Mouse (Mus musculus): ENCODE results near the gene Sema3g. TPM values are rescaled to one million over a fixed set of nuclear protein-coding genes. Genes with fewer than 3 reads are reported as not detected.
A peak's percentile ranks its signal among the peaks of the same experiment; 100 is the strongest.

The Sema3g gene
- polyA plus RNA-seq, 1 experiment from 2014 or later = not detected

DNA sequence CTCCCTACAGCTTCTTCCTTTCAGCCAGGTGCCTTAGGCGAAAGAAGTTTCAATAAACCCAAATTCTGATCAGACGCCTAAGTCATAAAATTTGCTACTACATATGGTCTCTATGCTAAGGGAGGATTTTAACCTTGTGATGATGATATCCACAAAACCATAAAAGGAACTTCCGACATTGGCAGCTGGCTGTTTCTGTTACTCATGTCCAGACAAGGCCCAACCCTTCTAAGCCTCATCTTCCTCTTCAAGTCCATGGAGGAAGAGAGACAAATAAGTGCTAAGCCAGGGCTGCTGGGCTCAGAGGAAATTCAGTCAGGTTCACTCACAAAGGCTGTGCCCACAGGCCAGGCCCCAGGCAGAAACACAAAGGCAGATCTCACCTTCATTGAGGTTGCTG is 28.3 kb upstream of the Sema3g start:
- WGBS = 90% methylated on average over 3 of the region's 3 CpGs
- Histone ChIP-seq H3K36me3 (ENCODE audit: control insufficient read depth, insufficient read depth, low read length) (peaks cover 75% of the 10 kb centered on the region), H3K4me2 (no peak overlapping the region), H3K4me3 (ENCODE audit: low read depth, low read length) (no peak overlapping the region), H3K9ac (ENCODE audit: low read depth, low read length) (no peak overlapping the region), H3K27me3 (replicated peaks; ENCODE audit: control insufficient read depth, insufficient read depth, low read length) (no peaks in the 10 kb centered on the region), H3K4me1 (replicated peaks; ENCODE audit: control insufficient read depth, insufficient read depth, low read length) (no peaks in the 10 kb centered on the region; the same call in 1 of the 2 replicates), H3K9me3 (ENCODE audit: control insufficient read depth, low read length) (no peaks in the 10 kb centered on the region), H3K27ac (ENCODE audit: low read depth, low read length) (no peak overlapping the region; the same call in 1 of the 2 replicates)
- DNase-seq (ENCODE audit: low spot score) (no peak), ATAC-seq (replicated peaks; ENCODE audit: low FRiP score) (no peak)

GRCm38 (mm10) chr14:31191936-31192335 is 25.7 kb upstream of the Sema3g start:
- Histone ChIP-seq H3K36me3 (ENCODE audit: control insufficient read depth, insufficient read depth, low read length) (peaks cover 61% of the 10 kb centered on the region), H3K4me3 (ENCODE audit: low read depth, low read length) (no peak overlapping the region), H3K9me3 (ENCODE audit: control insufficient read depth, low read length) (no peaks in the 10 kb centered on the region), H3K4me1 (replicated peaks; ENCODE audit: control insufficient read depth, insufficient read depth, low read length) (peaks cover 7% of the 10 kb centered on the region; the same call in 1 of the 2 replicates), H3K27me3 (replicated peaks; ENCODE audit: control insufficient read depth, insufficient read depth, low read length) (no peaks in the 10 kb centered on the region), H3K4me2 (no peak overlapping the region), H3K27ac (ENCODE audit: low read depth, low read length) (no peak overlapping the region), H3K9ac (ENCODE audit: low read depth, low read length) (no peak overlapping the region)
- DNase-seq (ENCODE audit: low spot score) (no peak), ATAC-seq (replicated peaks; ENCODE audit: low FRiP score) (no peak)
- 83% methylated on average over 2 of the region's 2 CpGs for WGBS

DNA sequence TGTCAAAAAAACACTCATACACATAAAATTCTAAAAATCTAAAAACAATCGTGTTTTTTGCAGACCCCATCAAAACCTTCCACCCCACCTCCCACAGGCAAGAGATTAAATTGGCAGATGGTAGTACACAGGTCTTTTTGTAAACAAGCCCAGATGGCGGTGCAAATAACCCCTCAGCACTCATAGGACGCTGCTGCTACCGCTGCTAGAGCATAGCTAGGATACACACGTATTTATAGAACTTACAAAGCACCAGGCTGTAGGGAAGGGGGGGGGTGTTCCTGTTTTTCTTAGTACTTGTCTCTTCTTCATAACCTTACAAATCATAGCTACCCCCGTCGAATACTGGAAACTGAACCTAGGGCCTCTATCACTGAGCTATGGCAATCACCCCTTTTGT is 23.9 kb upstream of the Sema3g start:
- no peak for ATAC-seq (replicated peaks; ENCODE audit: low FRiP score)
- peaks cover 7% of the 10 kb centered on the region for H3K4me1 ChIP-seq (replicated peaks; ENCODE audit: control insufficient read depth, insufficient read depth, low read length)

DNA sequence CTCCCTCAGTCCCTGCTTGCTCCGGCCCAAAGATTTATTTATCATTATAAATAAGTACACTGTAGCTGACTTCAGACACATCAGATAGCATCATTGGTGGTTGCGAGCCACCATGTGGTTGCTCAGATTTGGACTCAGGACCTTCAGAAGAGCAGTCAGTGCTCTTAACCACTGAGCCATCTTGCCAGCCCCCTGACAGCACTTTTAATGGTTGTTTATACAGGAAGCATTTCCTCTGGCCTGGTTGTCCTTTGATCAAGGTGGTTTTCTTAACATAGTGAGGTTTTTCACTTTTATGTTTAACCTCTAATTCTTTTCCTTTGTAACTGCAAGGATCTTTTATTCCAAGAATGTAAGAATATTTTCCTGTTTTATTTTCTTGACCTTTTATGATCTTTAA is 23.2 kb upstream of the Sema3g start:
- WGBS = 78% methylated on average over 2 of the region's 2 CpGs
- H3K4me1 ChIP-seq (replicated peaks; ENCODE audit: control insufficient read depth, insufficient read depth, low read length) = peaks cover 7% of the 10 kb centered on the region
- no peak overlapping the region for H3K4me3 ChIP-seq (ENCODE audit: low read depth, low read length)
- no peaks in the 10 kb centered on the region for H3K9me3 ChIP-seq (ENCODE audit: control insufficient read depth, low read length)
- H3K36me3 ChIP-seq (ENCODE audit: control insufficient read depth, insufficient read depth, low read length) = peaks cover 45% of the 10 kb centered on the region
- DNase-seq (ENCODE audit: low spot score) (no peak), ATAC-seq (replicated peaks; ENCODE audit: low FRiP score) (no peak)
- H3K4me2 ChIP-seq = no peak overlapping the region
- no peak overlapping the region for H3K27ac ChIP-seq (ENCODE audit: low read depth, low read length)
- no peak overlapping the region for H3K9ac ChIP-seq (ENCODE audit: low read depth, low read length)
- no peaks in the 10 kb centered on the region for H3K27me3 ChIP-seq (replicated peaks; ENCODE audit: control insufficient read depth, insufficient read depth, low read length)

More for the DNA sequence above, 23.9 kb upstream of the Sema3g start:
- peaks cover 47% of the 10 kb centered on the region for H3K36me3 ChIP-seq (ENCODE audit: control insufficient read depth, insufficient read depth, low read length)
- 85% methylated on average over 7 of the region's 7 CpGs for WGBS
- H3K27ac ChIP-seq (ENCODE audit: low read depth, low read length) = no peak overlapping the region
- H3K9me3 ChIP-seq (ENCODE audit: control insufficient read depth, low read length) = no peaks in the 10 kb centered on the region
- H3K27me3 ChIP-seq (replicated peaks; ENCODE audit: control insufficient read depth, insufficient read depth, low read length) = no peaks in the 10 kb centered on the region
- no peak overlapping the region for H3K4me2 ChIP-seq
- no peak overlapping the region for H3K9ac ChIP-seq (ENCODE audit: low read depth, low read length)
- DNase-seq (ENCODE audit: low spot score) = no peak
- H3K4me3 ChIP-seq (ENCODE audit: low read depth, low read length) = no peak overlapping the region

- no peaks in the 10 kb centered on the region for H3K9me3 ChIP-seq (ENCODE audit: control insufficient read depth, low read length)
- no peak for DNase-seq (ENCODE audit: low spot score)
- no peak for ATAC-seq (replicated peaks; ENCODE audit: low FRiP score)
- no peaks in the 10 kb centered on the region for H3K27me3 ChIP-seq (replicated peaks; ENCODE audit: control insufficient read depth, insufficient read depth, low read length)
- H3K27ac ChIP-seq (ENCODE audit: low read depth, low read length) = peak overlapping the region; percentile 45; the same call in 1 of the 2 replicates
- WGBS = 61% methylated on average over 14 of the region's 14 CpGs
- no peak overlapping the region for H3K4me3 ChIP-seq (ENCODE audit: low read depth, low read length)
- H3K4me2 ChIP-seq = no peak overlapping the region
- peaks cover 41% of the 10 kb centered on the region for H3K36me3 ChIP-seq (ENCODE audit: control insufficient read depth, insufficient read depth, low read length)
- peaks cover 7% of the 10 kb centered on the region for H3K4me1 ChIP-seq (replicated peaks; ENCODE audit: control insufficient read depth, insufficient read depth, low read length)
- H3K9ac ChIP-seq (ENCODE audit: low read depth, low read length) = no peak overlapping the region
Observed at GRCm38 (mm10) chr14:31194891-31195513, 22.7 kb upstream of the Sema3g start.

- 89% methylated on average over 4 of the region's 4 CpGs for whole genome bisulfite sequencing
- no peak for DNase-seq (ENCODE audit: low spot score)
- Histone ChIP-seq H3K9ac (ENCODE audit: low read depth, low read length) (no peak overlapping the region), H3K4me2 (no peak overlapping the region), H3K4me3 (ENCODE audit: low read depth, low read length) (no peak overlapping the region), H3K27me3 (replicated peaks; ENCODE audit: control insufficient read depth, insufficient read depth, low read length) (no peaks in the 10 kb centered on the region), H3K9me3 (ENCODE audit: control insufficient read depth, low read length) (no peaks in the 10 kb centered on the region), H3K4me1 (replicated peaks; ENCODE audit: control insufficient read depth, insufficient read depth, low read length) (peaks cover 7% of the 10 kb centered on the region), H3K36me3 (ENCODE audit: control insufficient read depth, insufficient read depth, low read length) (peaks cover 40% of the 10 kb centered on the region), H3K27ac (ENCODE audit: low read depth, low read length) (peak overlapping the region; percentile 45; the same call in 1 of the 2 replicates)
- no peak for ATAC-seq (replicated peaks; ENCODE audit: low FRiP score)
Observed at GRCm38 (mm10) chr14:31195521-31195920, 22.1 kb upstream of the Sema3g start.

DNA sequence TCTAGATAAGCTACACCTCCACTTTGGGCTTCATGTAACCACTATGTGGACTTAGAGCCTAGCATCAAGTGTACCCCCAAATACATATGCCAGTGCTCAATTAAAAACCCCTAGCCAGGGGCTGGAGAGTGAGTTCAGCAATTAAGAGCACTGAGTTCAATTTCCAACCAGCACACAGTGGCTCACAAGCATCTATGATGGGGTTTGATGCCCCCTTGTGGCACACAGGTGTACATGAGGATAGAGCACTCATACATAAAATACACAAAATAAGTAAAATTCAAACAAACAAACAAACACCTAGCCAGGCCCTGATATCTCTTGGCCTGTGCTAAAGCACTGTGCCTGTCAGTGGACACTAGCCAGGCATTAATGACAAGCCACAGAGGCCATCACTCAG is 21.7 kb upstream of the Sema3g start:
- Histone ChIP-seq H3K4me3 (ENCODE audit: low read depth, low read length) (no peak overlapping the region), H3K9ac (ENCODE audit: low read depth, low read length) (no peak overlapping the region), H3K4me2 (no peak overlapping the region), H3K27me3 (replicated peaks; ENCODE audit: control insufficient read depth, insufficient read depth, low read length) (no peaks in the 10 kb centered on the region), H3K4me1 (replicated peaks; ENCODE audit: control insufficient read depth, insufficient read depth, low read length) (peaks cover 7% of the 10 kb centered on the region), H3K27ac (ENCODE audit: low read depth, low read length) (peak overlapping the region; percentile 45; the same call in 1 of the 2 replicates), H3K9me3 (ENCODE audit: control insufficient read depth, low read length) (no peaks in the 10 kb centered on the region), H3K36me3 (ENCODE audit: control insufficient read depth, insufficient read depth, low read length) (peaks cover 40% of the 10 kb centered on the region)
- no peak for DNase-seq (ENCODE audit: low spot score)
- ATAC-seq (replicated peaks; ENCODE audit: low FRiP score) = no peak

DNA sequence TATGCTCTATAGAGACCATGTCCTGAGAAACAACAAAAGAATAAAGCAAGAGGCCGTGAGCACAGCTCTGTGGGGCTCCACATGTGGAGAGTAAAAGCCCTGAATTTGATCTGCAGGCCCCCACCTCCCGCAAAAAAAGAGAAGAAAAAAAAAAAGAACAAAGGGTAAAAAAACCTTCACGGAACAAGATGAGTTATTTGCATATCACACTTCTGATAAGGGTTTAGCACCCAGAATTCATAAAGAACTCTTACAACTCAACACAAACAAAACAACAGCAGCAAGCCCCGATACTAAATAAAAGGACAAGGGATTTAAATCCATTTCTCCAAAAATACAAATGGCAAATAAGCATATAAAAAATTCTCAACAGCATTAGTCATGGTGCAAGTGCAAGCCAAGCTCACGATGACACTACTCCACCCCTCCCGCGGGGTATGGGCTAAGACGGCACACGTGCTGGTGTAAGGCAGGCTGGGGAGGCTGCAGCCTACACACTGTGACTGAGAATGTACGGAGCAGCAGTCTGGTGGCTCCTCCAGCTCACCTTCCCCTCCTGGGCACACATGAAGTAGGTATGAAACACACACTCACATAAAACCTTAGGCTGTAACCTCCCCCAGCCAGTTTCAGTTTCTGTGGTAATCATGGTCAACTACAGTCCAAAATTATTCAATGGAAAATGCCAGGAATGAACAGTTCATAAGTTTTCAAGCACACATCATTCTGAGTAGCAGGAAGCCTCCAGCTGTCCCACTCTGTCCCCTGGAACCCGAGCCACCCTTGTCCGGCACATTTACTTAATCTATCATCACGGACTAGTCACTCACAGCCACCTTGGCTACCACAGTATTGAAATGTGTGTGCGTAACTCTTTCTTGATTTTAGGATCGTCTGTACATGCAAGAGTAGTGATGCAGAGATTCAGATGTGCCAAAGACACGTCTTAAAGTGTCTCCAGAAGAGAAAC is 19.8 kb upstream of the Sema3g start:
- no peak for DNase-seq (ENCODE audit: low spot score)
- 73% methylated on average over 16 of the region's 16 CpGs for WGBS
- peaks cover 36% of the 10 kb centered on the region for H3K36me3 ChIP-seq (ENCODE audit: control insufficient read depth, insufficient read depth, low read length)
- no peak overlapping the region for H3K4me3 ChIP-seq (ENCODE audit: low read depth, low read length)
- H3K27me3 ChIP-seq (replicated peaks; ENCODE audit: control insufficient read depth, insufficient read depth, low read length) = no peaks in the 10 kb centered on the region
- H3K9me3 ChIP-seq (ENCODE audit: control insufficient read depth, low read length) = no peaks in the 10 kb centered on the region
- no peak overlapping the region for H3K9ac ChIP-seq (ENCODE audit: low read depth, low read length)
- H3K4me2 ChIP-seq = no peak overlapping the region
- ATAC-seq (replicated peaks; ENCODE audit: low FRiP score) = no peak; the same call in 1 of the 2 replicates
- H3K4me1 ChIP-seq (replicated peaks; ENCODE audit: control insufficient read depth, insufficient read depth, low read length) = peaks cover 7% of the 10 kb centered on the region
- no peak overlapping the region for H3K27ac ChIP-seq (ENCODE audit: low read depth, low read length)
